Mouse (Mus musculus) intestine, embryonic 16.5 days (tissue): ENCODE data around the gene Prss33. TPM values are rescaled to one million over a fixed set of nuclear protein-coding genes. Genes with fewer than 3 reads are reported as not detected.

Source experiments
- ATAC-seq: fragments of 200-750 bp; cut with Nextera tagmentation; 2 replicates; pipeline ENCODE4 v1.8.0; 2017; ENCODE audit warnings: moderate TSS enrichment, moderate library complexity
- H3K27ac ChIP-seq: fragments of 300-500 bp; sonication (generic); 2 replicates; pipeline ENCODE4 v1.5.1; 2014; ENCODE audit warnings: mild to moderate bottlenecking, low read length
- H3K27me3 ChIP-seq: fragments of 300-500 bp; sonication (generic); replicated peaks from 2 replicates; pipeline ENCODE4 v1.6.1; 2014; ENCODE audit warnings: low read length, control low read depth, mixed read lengths; ENCODE audit not compliant: control insufficient read depth, insufficient read depth
- H3K36me3 ChIP-seq: fragments of 300-500 bp; sonication (generic); 2 replicates; pipeline ENCODE4 v1.6.1; 2014; ENCODE audit warnings: low read length, control low read depth; ENCODE audit not compliant: control insufficient read depth, insufficient read depth
- H3K4me1 ChIP-seq: fragments of 300-500 bp; sonication (generic); 2 replicates; pipeline ENCODE4 v1.6.1; 2014; ENCODE audit warnings: low read length, control low read depth, mixed read lengths; ENCODE audit not compliant: control insufficient read depth, insufficient read depth
- H3K4me2 ChIP-seq: fragments of 300-500 bp; sonication (generic); 2 replicates; pipeline ENCODE4 v1.6.1; 2014; ENCODE audit warnings: low read depth, low read length, control low read depth
- H3K4me3 ChIP-seq: fragments of 300-500 bp; sonication (generic); 2 replicates; pipeline ENCODE4 v1.5.1; 2014; ENCODE audit warnings: mild to moderate bottlenecking, low read length
- H3K9ac ChIP-seq: fragments of 300-500 bp; sonication (generic); 2 replicates; pipeline ENCODE4 v1.6.1; 2014; ENCODE audit warnings: low read depth, low read length
- H3K9me3 ChIP-seq: fragments of 300-500 bp; sonication (generic); 2 replicates; pipeline ENCODE4 v1.6.1; 2016; ENCODE audit warnings: low read length, control low read depth; ENCODE audit not compliant: control insufficient read depth
- WGBS: fragments of 180-500 bp; shearing (Covaris S2); extraction: QIAGEN DNeasy Blood & Tissue Kit; methylation state at CpG from one replicate; pipeline ENCODE4 v1.1.7; 2014; 5-methylcytosine and 5-hydroxymethylcytosine counted together
- polyA plus RNA-seq: library from polyadenylated mRNA; unstranded; fragments of >200 nt; fragmentation: Nextera tagmentation; extraction: Ambion mirVana; gene quantifications from 2 replicates; pipeline ENCODE4 v1.2.1, GENCODE M21; 2015

Gene Prss33
- polyA plus RNA-seq, 1 experiment from 2014 or later, result 0.17 TPM

GRCm38 (mm10) chr17:23815641-23816040 lies 20.2 kb downstream of the Prss33 start:
- Histone ChIP-seq H3K27ac (no peak overlapping the region), H3K9me3 (peaks cover 11% of the 10 kb centered on the region)
- ATAC-seq, result no peak

GRCm38 (mm10) chr17:23807918-23808317 lies 27.9 kb downstream of the Prss33 start:
- Histone ChIP-seq H3K9ac (no peak overlapping the region), H3K4me2 (no peak overlapping the region), H3K27me3 (no peaks in the 10 kb centered on the region), H3K9me3 (no peaks in the 10 kb centered on the region), H3K4me1 (peaks cover 16% of the 10 kb centered on the region), H3K27ac (no peak overlapping the region), H3K4me3 (no peak overlapping the region), H3K36me3 (peaks cover 20% of the 10 kb centered on the region)
- ATAC-seq, result no peak
- 80% methylated on average over 3 of the region's 3 CpGs for WGBS

More at GRCm38 (mm10) chr17:23815641-23816040, 20.2 kb downstream of the Prss33 start:
- WGBS, result 98% methylated on average over 16 of the region's 16 CpGs
- H3K4me3 ChIP-seq, result no peak overlapping the region
- no peaks in the 10 kb centered on the region for H3K27me3 ChIP-seq
- no peaks in the 10 kb centered on the region for H3K4me1 ChIP-seq
- H3K4me2 ChIP-seq, result no peak overlapping the region
- peaks cover 71% of the 10 kb centered on the region for H3K36me3 ChIP-seq
- no peak overlapping the region for H3K9ac ChIP-seq

GRCm38 (mm10) chr17:23806867-23807266 lies 29.0 kb downstream of the Prss33 start:
- H3K36me3 ChIP-seq, result peaks cover 19% of the 10 kb centered on the region
- H3K4me1 ChIP-seq, result peaks cover 16% of the 10 kb centered on the region
- ATAC-seq, result no peak
- 70% methylated on average over 25 of the region's 25 CpGs for WGBS
- no peaks in the 10 kb centered on the region for H3K9me3 ChIP-seq
- no peak overlapping the region for H3K27ac ChIP-seq
- no peak overlapping the region for H3K4me3 ChIP-seq
- H3K27me3 ChIP-seq, result no peaks in the 10 kb centered on the region
- no peak overlapping the region for H3K9ac ChIP-seq
- peak overlapping the region; percentile 11 for H3K4me2 ChIP-seq

- no peak for ATAC-seq
- peak overlapping the region; percentile 98 for H3K4me3 ChIP-seq
- peak overlapping the region; percentile 88 for H3K9ac ChIP-seq
- H3K36me3 ChIP-seq, result peaks cover 7% of the 10 kb centered on the region; the same call in 1 of the 2 replicates
- peak overlapping the region; percentile 72 for H3K4me2 ChIP-seq
- H3K9me3 ChIP-seq, result no peaks in the 10 kb centered on the region
- H3K27ac ChIP-seq, result no peak overlapping the region
- 2% methylated on average over 8 of the region's 8 CpGs for WGBS
- H3K4me1 ChIP-seq, result peaks cover 16% of the 10 kb centered on the region
- H3K27me3 ChIP-seq, result no peaks in the 10 kb centered on the region
Observed at GRCm38 (mm10) chr17:23804426-23805085, 31.3 kb downstream of the Prss33 start.

GRCm38 (mm10) chr17:23803366-23804041 lies 32.4 kb downstream of the Prss33 start:
- Histone ChIP-seq H3K27me3 (no peaks in the 10 kb centered on the region), H3K9ac (peak overlapping the region; percentile 88), H3K36me3 (no peaks in the 10 kb centered on the region), H3K4me3 (peak overlapping the region; percentile 98), H3K4me1 (peaks cover 16% of the 10 kb centered on the region), H3K9me3 (no peaks in the 10 kb centered on the region), H3K4me2 (peak overlapping the region; percentile 72), H3K27ac (peak overlapping the region; percentile 93)
- ATAC-seq, result peak; percentile 73
- under 1% methylated on average over 64 of the region's 83 CpGs for WGBS

- H3K4me3 ChIP-seq, result peak overlapping the region; percentile 98
- no peaks in the 10 kb centered on the region for H3K27me3 ChIP-seq
- no peaks in the 10 kb centered on the region for H3K36me3 ChIP-seq
- ATAC-seq, result peak; percentile 99
- H3K4me2 ChIP-seq, result peak overlapping the region; percentile 69
- no peaks in the 10 kb centered on the region for H3K9me3 ChIP-seq
- H3K27ac ChIP-seq, result peak overlapping the region; percentile 93
- WGBS, result under 1% methylated on average over 60 of the region's 60 CpGs
- peak overlapping the region; percentile 88 for H3K9ac ChIP-seq
- H3K4me1 ChIP-seq, result peaks cover 16% of the 10 kb centered on the region
Observed at GRCm38 (mm10) chr17:23802746-23803365, 33.0 kb downstream of the Prss33 start.

- no peaks in the 10 kb centered on the region for H3K27me3 ChIP-seq
- no peak overlapping the region for H3K4me3 ChIP-seq
- H3K36me3 ChIP-seq, result no peaks in the 10 kb centered on the region
- WGBS, result 96% methylated on average over 10 of the region's 10 CpGs
- no peak overlapping the region for H3K4me2 ChIP-seq
- no peak overlapping the region for H3K27ac ChIP-seq
- H3K9ac ChIP-seq, result no peak overlapping the region
- H3K4me1 ChIP-seq, result peaks cover 10% of the 10 kb centered on the region
- H3K9me3 ChIP-seq, result no peaks in the 10 kb centered on the region
- no peak for ATAC-seq
Observed at GRCm38 (mm10) chr17:23801627-23802026, 34.2 kb downstream of the Prss33 start.

- Histone ChIP-seq H3K27ac (no peak overlapping the region), H3K27me3 (no peaks in the 10 kb centered on the region), H3K36me3 (no peaks in the 10 kb centered on the region), H3K4me3 (no peak overlapping the region), H3K4me1 (no peaks in the 10 kb centered on the region), H3K9ac (no peak overlapping the region), H3K9me3 (no peaks in the 10 kb centered on the region), H3K4me2 (no peak overlapping the region)
- no peak for ATAC-seq
- WGBS, result 79% methylated on average over 7 of the region's 7 CpGs
Observed at GRCm38 (mm10) chr17:23797316-23797715, 38.5 kb downstream of the Prss33 start.

- no peak overlapping the region for H3K27ac ChIP-seq
- H3K4me1 ChIP-seq, result peaks cover 6% of the 10 kb centered on the region; the same call in 1 of the 2 replicates
- H3K9ac ChIP-seq, result no peak overlapping the region
- no peak overlapping the region for H3K4me2 ChIP-seq
- H3K9me3 ChIP-seq, result no peaks in the 10 kb centered on the region
- no peak overlapping the region for H3K4me3 ChIP-seq
- H3K27me3 ChIP-seq, result no peaks in the 10 kb centered on the region
- no peak for ATAC-seq
- no peaks in the 10 kb centered on the region for H3K36me3 ChIP-seq
- 89% methylated on average over 8 of the region's 8 CpGs for WGBS
Observed at GRCm38 (mm10) chr17:23795323-23795722, 40.5 kb downstream of the Prss33 start.
